Mouse (Mus musculus) forebrain, embryonic 16.5 days (tissue): ENCODE measurements at regions not wholly inside any gene's neighbourhood (a gene's known extent, or its start where the extent isn't known, plus 50 kb on each side); places are given as distances from the start of the nearest gene placed in this dataset.
"Not testable (repeated sequence)": the region's sequence is repeated elsewhere in the genome, so short reads cannot be mapped to it uniquely, and the experiment has no call there.

ENCODE experiments used
- ATAC-seq: fragments of 200-750 bp; cut with Nextera tagmentation; 2 replicates; pipeline ENCODE4 v1.8.0; 2017; ENCODE audit warnings: mild to moderate bottlenecking, moderate library complexity
- H3K27ac ChIP-seq: fragments of 300-500 bp; sonication (generic); 2 replicates; pipeline ENCODE4 v1.5.1; 2014; ENCODE audit warnings: low read length, control low read depth
- H3K27me3 ChIP-seq: fragments of 300-500 bp; sonication (generic); replicated peaks from 2 replicates; pipeline ENCODE4 v1.6.1; 2014; ENCODE audit warnings: low read length; ENCODE audit not compliant: control insufficient read depth, insufficient read depth
- H3K36me3 ChIP-seq: fragments of 300-500 bp; sonication (generic); 2 replicates; pipeline ENCODE4 v1.6.1; 2014; ENCODE audit not compliant: control insufficient read depth, insufficient read depth
- H3K4me1 ChIP-seq: fragments of 300-500 bp; sonication (generic); replicated peaks from 2 replicates; pipeline ENCODE4 v1.6.1; 2014; ENCODE audit warnings: low read length; ENCODE audit not compliant: control insufficient read depth, insufficient read depth
- H3K4me2 ChIP-seq: fragments of 300-500 bp; sonication (generic); 2 replicates; pipeline ENCODE4 v1.6.1; 2014; ENCODE audit warnings: mild to moderate bottlenecking, low read length, control low read depth
- H3K4me3 ChIP-seq: fragments of 300-500 bp; sonication (generic); replicated peaks from 2 replicates; pipeline ENCODE4 v1.5.1; 2014; ENCODE audit warnings: mild to moderate bottlenecking, low read length, control low read depth
- H3K9ac ChIP-seq: fragments of 300-500 bp; sonication (generic); replicated peaks from 2 replicates; pipeline ENCODE4 v1.6.1; 2014; ENCODE audit warnings: low read depth, low read length, control low read depth
- H3K9me3 ChIP-seq: fragments of 300-500 bp; sonication (generic); 2 replicates; pipeline ENCODE4 v1.6.1; 2016; ENCODE audit warnings: low read length; ENCODE audit not compliant: control insufficient read depth
- WGBS: fragments of 180-500 bp; shearing (Covaris S2); extraction: QIAGEN DNeasy Blood & Tissue Kit; methylation state at CpG from one replicate; pipeline ENCODE4 v1.1.7; 2014; 5-methylcytosine and 5-hydroxymethylcytosine counted together

- Histone ChIP-seq H3K36me3 (no peaks in the 10 kb centered on the region), H3K4me1 (peaks cover 34% of the 10 kb centered on the region), H3K9me3 (no peaks in the 10 kb centered on the region), H3K27ac (no peak overlapping the region), H3K27me3 (no peaks in the 10 kb centered on the region), H3K4me2 (no peak overlapping the region), H3K4me3 (no peak overlapping the region), H3K9ac (no peak overlapping the region)
- 93% methylated on average over 3 of the region's 3 CpGs for WGBS
- ATAC-seq: no peak
These were observed 194.3 kb downstream of the Fam43a start for GRCm38 (mm10) chr16:30793856-30794255.

GRCm38 (mm10) chr16:30795501-30795904, 196.0 kb downstream of the Fam43a start:
- no peak overlapping the region for H3K4me3 ChIP-seq
- no peak for ATAC-seq
- no peaks in the 10 kb centered on the region for H3K27me3 ChIP-seq
- no peaks in the 10 kb centered on the region for H3K36me3 ChIP-seq
- H3K9ac ChIP-seq: no peak overlapping the region
- WGBS: 89% methylated on average over 5 of the region's 5 CpGs
- H3K9me3 ChIP-seq: no peaks in the 10 kb centered on the region
- no peak overlapping the region for H3K4me2 ChIP-seq
- H3K4me1 ChIP-seq: peaks cover 29% of the 10 kb centered on the region
- no peak overlapping the region for H3K27ac ChIP-seq

- Histone ChIP-seq H3K27me3 (no peaks in the 10 kb centered on the region), H3K9me3 (0 out of 2 replicates have a peak, but pooled peaks cover under 1% of the 10 kb centered on the region), H3K4me1 (peaks cover 26% of the 10 kb centered on the region), H3K4me2 (no peak overlapping the region), H3K36me3 (no peaks in the 10 kb centered on the region), H3K27ac (no peak overlapping the region), H3K4me3 (no peak overlapping the region), H3K9ac (no peak overlapping the region)
- 99% methylated on average over 6 of the region's 6 CpGs for WGBS
- ATAC-seq: no peak
These were observed 196.6 kb downstream of the Fam43a start for GRCm38 (mm10) chr16:30796103-30796502.

- H3K4me3 ChIP-seq: no peak overlapping the region
- H3K4me2 ChIP-seq: no peak overlapping the region
- H3K36me3 ChIP-seq: no peaks in the 10 kb centered on the region
- 96% methylated on average over 3 of the region's 3 CpGs for WGBS
- H3K4me1 ChIP-seq: peaks cover 23% of the 10 kb centered on the region
- H3K27ac ChIP-seq: no peak overlapping the region
- no peak overlapping the region for H3K9ac ChIP-seq
- 0 out of 2 replicates have a peak, but pooled peaks cover 2% of the 10 kb centered on the region for H3K9me3 ChIP-seq
- no peaks in the 10 kb centered on the region for H3K27me3 ChIP-seq
- ATAC-seq: no peak
These were observed 197.5 kb downstream of the Fam43a start for GRCm38 (mm10) chr16:30797006-30797405.

- peak; percentile 45; the same call in 1 of the 2 replicates for ATAC-seq
These were observed 198.5 kb downstream of the Fam43a start for GRCm38 (mm10) chr16:30797973-30798471.

GRCm38 (mm10) chr16:30798536-30798935, 199.0 kb downstream of the Fam43a start:
- Histone ChIP-seq H3K36me3 (no peaks in the 10 kb centered on the region), H3K9ac (no peak overlapping the region), H3K9me3 (0 out of 2 replicates have a peak, but pooled peaks cover 2% of the 10 kb centered on the region), H3K4me2 (no peak overlapping the region), H3K27ac (no peak overlapping the region), H3K27me3 (no peaks in the 10 kb centered on the region), H3K4me3 (no peak overlapping the region), H3K4me1 (peaks cover 7% of the 10 kb centered on the region)
- ATAC-seq: no peak
- 93% methylated on average over 1 of the region's 1 CpGs for WGBS

More at GRCm38 (mm10) chr16:30797973-30798471, 198.5 kb downstream of the Fam43a start:
- H3K9me3 ChIP-seq: 0 out of 2 replicates have a peak, but pooled peaks cover 2% of the 10 kb centered on the region
- no peak overlapping the region for H3K9ac ChIP-seq
- WGBS: 66% methylated on average over 7 of the region's 7 CpGs
- H3K4me1 ChIP-seq: peaks cover 13% of the 10 kb centered on the region
- H3K36me3 ChIP-seq: no peaks in the 10 kb centered on the region
- H3K27ac ChIP-seq: no peak overlapping the region
- no peak overlapping the region for H3K4me3 ChIP-seq
- no peak overlapping the region for H3K4me2 ChIP-seq
- no peaks in the 10 kb centered on the region for H3K27me3 ChIP-seq

- H3K9ac ChIP-seq: no peak overlapping the region
- ATAC-seq: no peak
- 85% methylated on average over 12 of the region's 12 CpGs for WGBS
These were observed 200.4 kb downstream of the Fam43a start for GRCm38 (mm10) chr16:30799699-30800483.

GRCm38 (mm10) chr16:30804018-30804417, 204.5 kb downstream of the Fam43a start:
- Histone ChIP-seq H3K27me3 (no peaks in the 10 kb centered on the region), H3K4me2 (no peak overlapping the region), H3K9ac (no peak overlapping the region), H3K36me3 (no peaks in the 10 kb centered on the region), H3K27ac (no peak overlapping the region), H3K9me3 (0 out of 2 replicates have a peak, but pooled peaks cover 2% of the 10 kb centered on the region), H3K4me3 (no peak overlapping the region), H3K4me1 (no peaks in the 10 kb centered on the region)
- ATAC-seq: no peak
- 43% methylated on average over 3 of the region's 3 CpGs for WGBS

More at GRCm38 (mm10) chr16:30799699-30800483, 200.4 kb downstream of the Fam43a start:
- H3K4me3 ChIP-seq: no peak overlapping the region
- no peaks in the 10 kb centered on the region for H3K27me3 ChIP-seq
- no peak overlapping the region for H3K27ac ChIP-seq
- 0 out of 2 replicates have a peak, but pooled peaks cover 2% of the 10 kb centered on the region for H3K9me3 ChIP-seq
- H3K4me2 ChIP-seq: no peak overlapping the region
- no peaks in the 10 kb centered on the region for H3K36me3 ChIP-seq
- H3K4me1 ChIP-seq: peaks cover 3% of the 10 kb centered on the region; the same call in 1 of the 2 replicates

GRCm38 (mm10) chr16:30806206-30806605, 206.7 kb downstream of the Fam43a start:
- H3K9ac ChIP-seq, H3K27ac ChIP-seq, H3K27me3 ChIP-seq, H3K4me2 ChIP-seq, H3K36me3 ChIP-seq, H3K4me3 ChIP-seq, H3K4me1 ChIP-seq, ATAC-seq, H3K9me3 ChIP-seq: not testable (repeated sequence)
- 87% methylated on average over 4 of the region's 4 CpGs for WGBS
